Mouse (Mus musculus): Measurements from ENCODE around the gene Orai3. TPM values are rescaled to one million over a fixed set of nuclear protein-coding genes. Genes with fewer than 3 reads are reported as not detected.

The Orai3 gene
- total and polyA plus RNA-seq, 3 experiments = 10.3 to 16.9 (median 11.6) TPM

- dilution Hi-C loops (cut with MboI; ENCODE audit: extremely low pct_ligation_motif_present, extremely low pct_unique_long_range_greater_than_20kb, low sequenced_read_pairs) (no loop called here), in situ Hi-C loops (cut with MboI; ENCODE audit: low pct_ligation_motif_present, low pct_unique_long_range_greater_than_20kb, low sequenced_read_pairs) (loop anchor here (5.0 to 25.0 kb wide), 2 partner anchors 412 to 1057 kb away; no protein-coding TSS in a partner anchor)
- no peak overlapping the region for H3K4me2 ChIP-seq (ENCODE audit: insufficient read depth, low read depth, poor library complexity, severe bottlenecking)
- H3K4me1 ChIP-seq (ENCODE audit: control insufficient read depth in 1 of 2, insufficient read depth in 2 of 2) = peaks cover 9 to 68% of the 10 kb centered on the region in 2 experiments
- peak; percentile 89 for DNase-seq (ENCODE audit: extremely low read depth)
- no peak overlapping the region for H3K4me3 ChIP-seq (replicated peaks in 1 of 3; ENCODE audit: low read depth in 2 of 3, low read length in 2 of 3, poor library complexity in 1 of 3)
- TF ChIP-seq TBP (conservative IDR thresholded peaks at IDR 0.05; ENCODE audit: low read depth, low read length) = no peak
- peak; percentile 36; the same call in 1 of the 2 replicates for TF ChIP-seq MAX (IDR thresholded peaks at IDR 0.05; ENCODE audit: low read length)
- TF ChIP-seq JUN (IDR thresholded peaks at IDR 0.05; ENCODE audit: insufficient read depth, low read depth, low read length) = no peak
- TF ChIP-seq MYC (IDR thresholded peaks at IDR 0.05; ENCODE audit: low read depth, low read length) = no peak
- TF ChIP-seq GABPA (IDR thresholded peaks at IDR 0.05; ENCODE audit: insufficient replicate concordance, low read depth, low read length) = no peak
- no peak for TF ChIP-seq ZNF384 (IDR thresholded peaks at IDR 0.05; ENCODE audit: low read depth, low read length)
- TF ChIP-seq TCF12 (IDR thresholded peaks at IDR 0.05; ENCODE audit: low read depth, low read length) = peak; percentile 6; the same call in 1 of the 2 replicates
- no peak for TF ChIP-seq CHD2 (IDR thresholded peaks at IDR 0.05; ENCODE audit: low read length)
- peak; percentile 25; the same call in 1 of the 2 replicates for TF ChIP-seq HCFC1 (IDR thresholded peaks at IDR 0.05; ENCODE audit: low read depth, low read length)
- TF ChIP-seq RAD21 (IDR thresholded peaks at IDR 0.05; ENCODE audit: low read depth, low read length) = peak; percentile 79
- TF ChIP-seq MEF2A (IDR thresholded peaks at IDR 0.05; ENCODE audit: borderline replicate concordance, low read depth, low read length) = no peak
- no peak for TF ChIP-seq IRF4 (IDR thresholded peaks at IDR 0.05; ENCODE audit: low read depth, low read length)
- TF ChIP-seq KAT2A (IDR thresholded peaks at IDR 0.05; ENCODE audit: insufficient replicate concordance, low read length) = no peak
- TF ChIP-seq NRF1 (IDR thresholded peaks at IDR 0.05; ENCODE audit: low read depth, low read length) = no peak
- TF ChIP-seq UBTF (IDR thresholded peaks at IDR 0.05; ENCODE audit: low read depth, low read length) = no peak
- 0 out of 2 replicates have a peak, but pooled peaks have one; percentile 43 for TF ChIP-seq NELFE (IDR thresholded peaks at IDR 0.05; ENCODE audit: low read depth, low read length)
- no peak for TF ChIP-seq ZKSCAN1 (IDR thresholded peaks at IDR 0.05; ENCODE audit: borderline replicate concordance, low read depth, low read length)
- TF ChIP-seq JUND (conservative IDR thresholded peaks at IDR 0.05; ENCODE audit: low read depth, low read length) = no peak
- TF ChIP-seq SMC3 (IDR thresholded peaks at IDR 0.05; ENCODE audit: low read depth, low read length) = peak; percentile 68
- 0 out of 2 replicates have a peak, but pooled peaks have one; percentile 18 for TF ChIP-seq ZMIZ1 (IDR thresholded peaks at IDR 0.05; ENCODE audit: low read depth, low read length)
- TF ChIP-seq USF1 (IDR thresholded peaks at IDR 0.05; ENCODE audit: low read depth, low read length) = no peak
- peak; percentile 44 to 88; a peak in 3 of 4 replicates for TF ChIP-seq CTCF (conservative IDR thresholded peaks at IDR 0.05 in 1 of 2, IDR thresholded peaks at IDR 0.05 in 1 of 2; ENCODE audit: low read depth in 2 of 2, low read length in 2 of 2)
- no peak for TF ChIP-seq ETS1 (conservative IDR thresholded peaks at IDR 0.05; ENCODE audit: low read depth, low read length)
- TF ChIP-seq USF2 (conservative IDR thresholded peaks at IDR 0.05; ENCODE audit: low read depth, low read length) = no peak
- 0 out of 2 replicates have a peak, but pooled peaks have one; percentile 2 for TF ChIP-seq ZC3H11A (IDR thresholded peaks at IDR 0.05; ENCODE audit: low read depth, low read length)
- 0 out of 2 replicates have a peak, but pooled peaks have one; percentile 41 for TF ChIP-seq SIN3A (IDR thresholded peaks at IDR 0.05; ENCODE audit: low read length)
- peak overlapping the region; percentile 13; the same call in 1 of the 2 replicates for H3K27ac ChIP-seq (ENCODE audit: insufficient read depth, low read depth)
- peaks cover 27% of the 10 kb centered on the region for H3K79me2 ChIP-seq (replicated peaks; ENCODE audit: control insufficient read depth, extremely low read depth, insufficient read depth, poor library complexity, severe bottlenecking)
- H3K27me3 ChIP-seq (replicated peaks) = no peaks in the 10 kb centered on the region
- peak overlapping the region; percentile 20; the same call in 1 of the 2 replicates for H3K9ac ChIP-seq (ENCODE audit: insufficient read depth, low read depth)
- peaks cover 4 to 22% of the 10 kb centered on the region in 2 experiments for H3K36me3 ChIP-seq (replicated peaks in 1 of 2; ENCODE audit: control insufficient read depth in 1 of 2, insufficient read depth in 1 of 2, low read length in 1 of 2)
- no peaks in the 10 kb centered on the region for H3K9me3 ChIP-seq (replicated peaks; ENCODE audit: low read length)
Measured at GRCm38 (mm10) chr7:127773664-127774384, 4.2 kb downstream of the Orai3 start.

All from CH12.LX (cell line).